Mouse (Mus musculus): ENCODE results near the gene Pum1. TPM values are rescaled to one million over a fixed set of nuclear protein-coding genes. Genes with fewer than 3 reads are reported as not detected.

Pum1 gene
- polyA plus RNA-seq, 1 experiment, result 26.2 TPM

DNA sequence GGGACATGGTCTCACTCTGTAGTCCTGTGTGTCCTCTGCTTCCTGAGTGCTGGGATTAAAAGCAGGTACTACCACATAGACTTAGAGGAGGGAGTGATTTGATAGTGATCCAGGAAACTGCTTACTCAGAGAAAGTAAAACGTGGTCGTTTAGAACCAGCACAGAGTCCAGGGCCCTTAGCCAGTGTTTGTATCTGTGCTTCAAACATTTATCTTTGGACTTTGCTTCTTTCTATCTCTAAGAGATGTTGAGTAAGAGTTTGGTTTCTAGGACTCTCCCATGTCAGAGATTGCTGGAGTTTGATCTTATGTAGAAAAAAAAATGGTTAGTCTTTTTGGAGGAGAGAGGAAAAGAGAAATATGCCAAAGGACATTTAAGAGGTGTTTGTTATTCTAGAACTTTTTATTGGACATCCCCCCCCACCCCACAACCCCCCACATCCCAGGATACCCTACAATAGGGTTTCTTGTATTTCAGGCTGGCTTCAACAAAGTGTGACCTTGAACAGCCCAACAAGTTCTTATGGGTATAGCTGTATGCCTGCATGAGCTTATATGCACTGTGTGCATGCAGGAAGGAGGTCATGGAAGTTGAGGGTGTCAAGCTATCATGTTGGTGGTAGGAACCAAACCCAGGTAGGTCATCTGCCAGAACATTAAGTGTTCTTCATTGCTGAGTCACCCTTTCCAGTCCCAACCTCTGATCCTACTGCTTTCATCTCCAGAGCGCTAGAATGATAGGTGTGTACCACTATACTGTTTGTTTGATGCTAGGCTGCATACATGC is 43.3 kb downstream of the Pum1 start:
- Histone ChIP-seq H3K27me3 (ENCODE audit: control insufficient read depth, insufficient read depth, insufficient read length) (no peaks in the 10 kb centered on the region), H3K36me3 (ENCODE audit: control insufficient read depth, insufficient read depth) (peaks cover 75% of the 10 kb centered on the region), H3K4me3 (ENCODE audit: insufficient read depth, poor library complexity, severe bottlenecking) (no peak overlapping the region), H3ac (ENCODE audit: control insufficient read depth, insufficient read length, low read depth) (no peak overlapping the region), H3K79me2 (ENCODE audit: control insufficient read depth, insufficient read depth) (peaks cover 100% of the 10 kb centered on the region), H3K79me3 (ENCODE audit: low read depth) (peaks cover 95% of the 10 kb centered on the region)
- TF ChIP-seq MYOG (IDR thresholded peaks at IDR 0.05; ENCODE audit: control insufficient read depth, extremely low read depth, insufficient read length) (no peak), MAX (IDR thresholded peaks at IDR 0.05) (no peak), FOSL1 (IDR thresholded peaks at IDR 0.05; ENCODE audit: insufficient read depth, low read length, poor library complexity, severe bottlenecking) (no peak), CTCF (IDR thresholded peaks at IDR 0.05; ENCODE audit: control insufficient read depth, insufficient read depth, insufficient read length) (no peak), USF1 (IDR thresholded peaks at IDR 0.05; ENCODE audit: low read depth) (no peak), CEBPB (IDR thresholded peaks at IDR 0.05; ENCODE audit: low read depth) (no peak), MYOD1 (IDR thresholded peaks at IDR 0.05; ENCODE audit: control insufficient read depth, insufficient read length, low read depth) (no peak)

GRCm38 (mm10) chr4:130711353-130711848 is 48.3 kb downstream of the Pum1 start:
- H3ac ChIP-seq (ENCODE audit: control insufficient read depth, insufficient read length, low read depth), result no peak overlapping the region
- H3K36me3 ChIP-seq (ENCODE audit: control insufficient read depth, insufficient read depth), result peaks cover 41% of the 10 kb centered on the region
- H3K79me2 ChIP-seq (ENCODE audit: control insufficient read depth, insufficient read depth), result peaks cover 100% of the 10 kb centered on the region
- TF ChIP-seq FOSL1 (IDR thresholded peaks at IDR 0.05; ENCODE audit: insufficient read depth, low read length, poor library complexity, severe bottlenecking), result no peak
- no peak for TF ChIP-seq MYOG (IDR thresholded peaks at IDR 0.05; ENCODE audit: control insufficient read depth, extremely low read depth, insufficient read length)
- no peak for TF ChIP-seq MAX (IDR thresholded peaks at IDR 0.05)
- no peak for TF ChIP-seq MYOD1 (IDR thresholded peaks at IDR 0.05; ENCODE audit: control insufficient read depth, insufficient read length, low read depth)
- no peak for TF ChIP-seq CEBPB (IDR thresholded peaks at IDR 0.05; ENCODE audit: low read depth)
- TF ChIP-seq CTCF (IDR thresholded peaks at IDR 0.05; ENCODE audit: control insufficient read depth, insufficient read depth, insufficient read length), result no peak
- no peak for TF ChIP-seq USF1 (IDR thresholded peaks at IDR 0.05; ENCODE audit: low read depth)
- no peak overlapping the region for H3K4me3 ChIP-seq (ENCODE audit: insufficient read depth, poor library complexity, severe bottlenecking)
- H3K27me3 ChIP-seq (ENCODE audit: control insufficient read depth, insufficient read depth, insufficient read length), result no peaks in the 10 kb centered on the region
- H3K79me3 ChIP-seq (ENCODE audit: low read depth), result peaks cover 97% of the 10 kb centered on the region

DNA sequence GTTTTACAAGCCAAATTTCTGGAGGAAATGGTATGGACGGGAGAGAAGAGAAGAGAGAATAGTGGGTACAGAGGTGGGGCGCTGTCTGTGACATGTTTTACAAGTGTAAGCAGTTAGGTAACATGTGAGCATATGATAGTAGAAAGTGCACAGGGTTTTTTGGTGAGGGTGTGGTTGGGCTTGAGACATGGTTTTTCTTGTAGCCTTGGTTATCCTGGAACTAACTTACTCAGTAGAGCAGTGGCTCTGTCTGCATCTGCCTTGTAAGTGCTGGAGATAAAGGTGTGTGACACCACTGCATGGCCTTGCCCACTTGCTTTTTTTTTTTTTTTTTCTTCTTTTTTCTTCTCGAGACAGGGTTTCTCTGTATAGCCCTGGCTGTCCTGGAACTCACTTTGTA is 49.2 kb downstream of the Pum1 start:
- Histone ChIP-seq H3K4me3 (ENCODE audit: insufficient read depth, poor library complexity, severe bottlenecking) (no peak overlapping the region), H3ac (ENCODE audit: control insufficient read depth, insufficient read length, low read depth) (no peak overlapping the region), H3K79me3 (ENCODE audit: low read depth) (peaks cover 97% of the 10 kb centered on the region), H3K27me3 (ENCODE audit: control insufficient read depth, insufficient read depth, insufficient read length) (no peaks in the 10 kb centered on the region), H3K79me2 (ENCODE audit: control insufficient read depth, insufficient read depth) (peaks cover 100% of the 10 kb centered on the region), H3K36me3 (ENCODE audit: control insufficient read depth, insufficient read depth) (peaks cover 36% of the 10 kb centered on the region)
- TF ChIP-seq USF1 (IDR thresholded peaks at IDR 0.05; ENCODE audit: low read depth) (no peak), FOSL1 (IDR thresholded peaks at IDR 0.05; ENCODE audit: insufficient read depth, low read length, poor library complexity, severe bottlenecking) (no peak), CTCF (IDR thresholded peaks at IDR 0.05; ENCODE audit: control insufficient read depth, insufficient read depth, insufficient read length) (no peak), MAX (IDR thresholded peaks at IDR 0.05) (no peak), MYOG (IDR thresholded peaks at IDR 0.05; ENCODE audit: control insufficient read depth, extremely low read depth, insufficient read length) (no peak), MYOD1 (IDR thresholded peaks at IDR 0.05; ENCODE audit: control insufficient read depth, insufficient read length, low read depth) (no peak), CEBPB (IDR thresholded peaks at IDR 0.05; ENCODE audit: low read depth) (no peak)

- Histone ChIP-seq H3K36me3 (ENCODE audit: control insufficient read depth, insufficient read depth) (peaks cover 36% of the 10 kb centered on the region), H3K79me3 (ENCODE audit: low read depth) (peaks cover 97% of the 10 kb centered on the region), H3K4me3 (ENCODE audit: insufficient read depth, poor library complexity, severe bottlenecking) (no peak overlapping the region), H3ac (ENCODE audit: control insufficient read depth, insufficient read length, low read depth) (no peak overlapping the region), H3K79me2 (ENCODE audit: control insufficient read depth, insufficient read depth) (peaks cover 100% of the 10 kb centered on the region), H3K27me3 (ENCODE audit: control insufficient read depth, insufficient read depth, insufficient read length) (no peaks in the 10 kb centered on the region)
- TF ChIP-seq MYOG (IDR thresholded peaks at IDR 0.05; ENCODE audit: control insufficient read depth, extremely low read depth, insufficient read length) (no peak), CEBPB (IDR thresholded peaks at IDR 0.05; ENCODE audit: low read depth) (no peak), USF1 (IDR thresholded peaks at IDR 0.05; ENCODE audit: low read depth) (no peak), FOSL1 (IDR thresholded peaks at IDR 0.05; ENCODE audit: insufficient read depth, low read length, poor library complexity, severe bottlenecking) (no peak), MAX (IDR thresholded peaks at IDR 0.05) (no peak), MYOD1 (IDR thresholded peaks at IDR 0.05; ENCODE audit: control insufficient read depth, insufficient read length, low read depth) (no peak), CTCF (IDR thresholded peaks at IDR 0.05; ENCODE audit: control insufficient read depth, insufficient read depth, insufficient read length) (no peak)
These were observed 50.3 kb downstream of the Pum1 start for GRCm38 (mm10) chr4:130713430-130713829.

DNA sequence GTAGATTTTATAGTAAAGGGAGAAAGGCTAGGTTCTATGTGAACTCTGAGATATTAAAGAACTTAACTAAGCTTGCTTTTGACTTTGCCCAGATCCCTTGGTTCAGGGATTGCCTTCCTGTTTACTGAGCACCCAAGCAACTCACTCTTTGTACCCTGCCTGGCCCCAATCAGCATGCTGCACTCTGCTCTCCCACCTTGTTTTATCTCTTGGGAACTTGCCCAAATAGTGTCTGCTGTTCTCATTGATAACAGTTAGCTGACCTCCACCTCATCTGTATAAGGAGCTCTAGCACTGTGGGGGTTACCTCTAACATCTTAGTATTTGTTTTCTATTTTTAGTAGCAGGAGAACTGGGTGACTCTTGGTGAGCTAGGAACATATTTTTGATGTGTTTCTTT is 52.0 kb downstream of the Pum1 start:
- Histone ChIP-seq H3K79me3 (ENCODE audit: low read depth) (peaks cover 96% of the 10 kb centered on the region), H3K79me2 (ENCODE audit: control insufficient read depth, insufficient read depth) (peaks cover 100% of the 10 kb centered on the region), H3ac (ENCODE audit: control insufficient read depth, insufficient read length, low read depth) (no peak overlapping the region), H3K4me3 (ENCODE audit: insufficient read depth, poor library complexity, severe bottlenecking) (no peak overlapping the region), H3K36me3 (ENCODE audit: control insufficient read depth, insufficient read depth) (peaks cover 37% of the 10 kb centered on the region), H3K27me3 (ENCODE audit: control insufficient read depth, insufficient read depth, insufficient read length) (no peaks in the 10 kb centered on the region)
- no peak for TF ChIP-seq FOSL1 (IDR thresholded peaks at IDR 0.05; ENCODE audit: insufficient read depth, low read length, poor library complexity, severe bottlenecking)
- no peak for TF ChIP-seq CEBPB (IDR thresholded peaks at IDR 0.05; ENCODE audit: low read depth)
- TF ChIP-seq MYOD1 (IDR thresholded peaks at IDR 0.05; ENCODE audit: control insufficient read depth, insufficient read length, low read depth), result no peak
- no peak for TF ChIP-seq CTCF (IDR thresholded peaks at IDR 0.05; ENCODE audit: control insufficient read depth, insufficient read depth, insufficient read length)
- TF ChIP-seq MYOG (IDR thresholded peaks at IDR 0.05; ENCODE audit: control insufficient read depth, extremely low read depth, insufficient read length), result no peak
- TF ChIP-seq MAX (IDR thresholded peaks at IDR 0.05), result no peak
- no peak for TF ChIP-seq USF1 (IDR thresholded peaks at IDR 0.05; ENCODE audit: low read depth)

Measured in C2C12 (cell line).